Mouse (Mus musculus) heart, adult 2 months (tissue): ENCODE measurements around the gene E030025P04Rik. TPM values are rescaled to one million over a fixed set of nuclear protein-coding genes. Genes with fewer than 3 reads are reported as not detected.

Experiments
- DNase-seq, 2 experiments: peaks; one replicate each; pipeline ENCODE4 v3.0.0; 2021
- H3K27ac ChIP-seq: fragments of 200-600 bp; 2 replicates; pipeline ENCODE4 v1.8.1; 2022
- H3K27me3 ChIP-seq: fragments of 200-500 bp; 2 replicates; pipeline ENCODE4 v1.6.1; 2012; ENCODE audit warnings: mild to moderate bottlenecking, low read length, inconsistent platforms, mixed read lengths; ENCODE audit not compliant: control insufficient read depth, insufficient read depth
- H3K36me3 ChIP-seq: fragments of 200-500 bp; 2 replicates; pipeline ENCODE4 v1.6.1; 2012; ENCODE audit warnings: low read length, inconsistent platforms; ENCODE audit not compliant: control insufficient read depth, insufficient read depth
- H3K4me1 ChIP-seq: fragments of 200-500 bp; 2 replicates; pipeline ENCODE4 v1.6.1; 2011; ENCODE audit warnings: low read length; ENCODE audit not compliant: control insufficient read depth, insufficient read depth
- H3K4me3 ChIP-seq: fragments of 200-600 bp; 2 replicates; pipeline ENCODE4 v1.8.1; 2022
- H3K79me2 ChIP-seq: fragments of 200-500 bp; replicated peaks from 2 replicates; pipeline ENCODE4 v1.6.1; 2012; ENCODE audit warnings: mild to moderate bottlenecking, inconsistent platforms, low read length, moderate library complexity, mixed read lengths; ENCODE audit not compliant: control insufficient read depth, insufficient read depth
- H3K9ac ChIP-seq: fragments of 200-500 bp; 2 replicates; pipeline ENCODE4 v1.6.1; 2012; ENCODE audit warnings: low read depth, mild to moderate bottlenecking, control low read depth, inconsistent platforms, low read length, mixed read lengths
- CTCF ChIP-seq: fragments of 200-600 bp; IDR thresholded peaks from 2 replicates; pipeline ENCODE4 v1.8.1; 2022; ENCODE audit warnings: antibody characterized with exemption, mild to moderate bottlenecking, moderate library complexity
- EP300 ChIP-seq: fragments of 200-500 bp; IDR thresholded peaks from 2 replicates; pipeline ENCODE4 v1.6.1; 2011; ENCODE audit warnings: low read depth, low read length, control low read depth; ENCODE audit not compliant: insufficient read depth
- POLR2A ChIP-seq: fragments of 200-500 bp; IDR thresholded peaks from 2 replicates; pipeline ENCODE4 v1.6.1; 2011; ENCODE audit warnings: mild to moderate bottlenecking, low read depth, low read length, control low read depth; ENCODE audit not compliant: insufficient read depth
- WGBS: fragments of 180-500 bp; shearing (Covaris S2); methylation state at CpG from one replicate; pipeline ENCODE4 v1.1.7; 2018; 5-methylcytosine and 5-hydroxymethylcytosine counted together
- intact Hi-C: fragments of 180-260 bp; cut with DNase I; formaldehyde crosslinking; loops from one replicate; pipeline ENCODE4 v1.15.1; 2025
- polyA plus RNA-seq: library from polyadenylated mRNA; depleted of rRNA; stranded (reverse); fragments of >200 nt; gene quantifications from 2 replicates; pipeline ENCODE4 v1.2.3, GENCODE M21; 2012
- total RNA-seq, 2 experiments: library from RNA; stranded (reverse); gene quantifications; 2 replicates each; pipeline ENCODE4 v1.2.3; 2021

The E030025P04Rik gene
- total and polyA plus RNA-seq, 3 experiments, result not detected

DNA sequence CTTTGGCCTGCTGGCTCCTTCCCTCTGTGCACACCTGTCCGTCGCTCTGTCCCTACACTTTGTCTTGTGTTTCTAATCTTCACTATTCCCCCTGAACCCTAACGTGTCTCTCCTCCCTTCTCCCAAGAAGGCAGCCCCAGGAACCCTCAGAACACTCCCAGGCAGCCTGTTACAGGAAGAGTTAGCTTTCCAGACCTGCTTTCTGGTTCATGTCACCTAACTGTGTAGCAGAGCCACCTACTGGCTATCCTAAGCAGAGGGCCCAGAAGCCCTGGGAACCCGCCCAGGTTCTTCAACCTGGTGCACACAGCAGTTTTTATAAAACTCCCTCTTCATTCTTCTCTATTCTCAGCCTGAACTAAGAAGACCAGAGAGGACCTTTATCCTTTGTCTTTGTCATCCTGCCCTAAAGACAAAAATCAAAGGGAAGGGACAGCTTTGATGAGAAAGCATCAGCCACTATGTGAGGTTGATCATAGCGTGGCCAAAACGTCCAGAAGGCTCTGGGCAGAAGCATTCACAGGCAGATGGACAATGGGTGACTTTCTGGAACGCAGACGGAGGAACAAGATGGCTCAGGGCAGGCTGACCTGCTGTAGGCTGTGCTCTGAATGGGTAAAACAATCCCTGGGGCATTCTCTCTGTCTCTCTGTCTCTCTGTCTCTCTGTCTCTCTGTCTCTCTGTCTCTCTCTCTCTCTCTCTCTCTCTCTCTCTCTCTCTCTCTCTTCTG is 34.8 kb upstream of the E030025P04Rik start:
- Histone ChIP-seq H3K9ac (no peak overlapping the region), H3K27ac (no peak overlapping the region), H3K36me3 (no peaks in the 10 kb centered on the region), H3K27me3 (no peaks in the 10 kb centered on the region), H3K79me2 (no peaks in the 10 kb centered on the region), H3K4me3 (no peak overlapping the region), H3K4me1 (no peaks in the 10 kb centered on the region)
- intact Hi-C loops, result loop anchor here (2.0 to 5.0 kb wide), 2 partner anchors 252 to 730 kb away; no protein-coding TSS in a partner anchor
- 58% methylated on average over 8 of the region's 8 CpGs for WGBS
- DNase-seq, result peak; percentile 23
- TF ChIP-seq POLR2A, result no peak
- peak; percentile 80 for TF ChIP-seq CTCF
- no peak for TF ChIP-seq EP300

GRCm38 (mm10) chr11:109175376-109175969 is 31.3 kb upstream of the E030025P04Rik start:
- Histone ChIP-seq H3K36me3 (no peaks in the 10 kb centered on the region), H3K9ac (no peak overlapping the region), H3K27ac (no peak overlapping the region), H3K4me3 (no peak overlapping the region), H3K4me1 (no peaks in the 10 kb centered on the region), H3K79me2 (no peaks in the 10 kb centered on the region), H3K27me3 (no peaks in the 10 kb centered on the region)
- intact Hi-C loops, result loop anchor here (5.0 kb wide), 1 partner anchor 248 kb away; no protein-coding TSS in a partner anchor
- TF ChIP-seq POLR2A (no peak), CTCF (no peak), EP300 (no peak)
- 86% methylated on average over 8 of the region's 8 CpGs for WGBS
- DNase-seq, result no peak

DNA sequence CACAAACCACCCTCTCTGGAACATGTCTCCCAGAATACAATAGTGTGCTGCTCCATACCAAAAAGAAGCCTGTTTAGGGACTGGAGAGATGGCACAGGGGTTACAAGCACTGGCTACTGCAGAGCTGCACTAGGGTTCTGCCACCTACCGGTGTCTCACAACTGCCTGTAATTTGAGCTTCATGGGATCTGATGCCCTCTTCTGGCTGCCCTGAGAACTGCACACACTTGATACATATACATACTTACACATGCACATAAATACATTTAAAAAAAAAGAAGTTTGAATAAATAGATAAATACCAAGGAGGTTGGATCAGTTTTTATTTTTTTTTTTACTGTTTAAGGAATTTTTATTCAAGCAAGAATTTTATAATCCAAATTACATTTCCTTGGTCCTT is 28.1 kb upstream of the E030025P04Rik start:
- no peaks in the 10 kb centered on the region for H3K4me1 ChIP-seq
- no peak overlapping the region for H3K4me3 ChIP-seq
- H3K27ac ChIP-seq, result no peak overlapping the region
- no peaks in the 10 kb centered on the region for H3K27me3 ChIP-seq
- peak; percentile 19; the same call in 1 of the 2 replicates for TF ChIP-seq CTCF
- TF ChIP-seq EP300, result no peak
- TF ChIP-seq POLR2A, result no peak
- H3K36me3 ChIP-seq, result no peaks in the 10 kb centered on the region
- no peaks in the 10 kb centered on the region for H3K79me2 ChIP-seq
- intact Hi-C loops, result no loop called here
- 95% methylated on average over 1 of the region's 1 CpGs for WGBS
- no peak for DNase-seq
- H3K9ac ChIP-seq, result no peak overlapping the region

DNA sequence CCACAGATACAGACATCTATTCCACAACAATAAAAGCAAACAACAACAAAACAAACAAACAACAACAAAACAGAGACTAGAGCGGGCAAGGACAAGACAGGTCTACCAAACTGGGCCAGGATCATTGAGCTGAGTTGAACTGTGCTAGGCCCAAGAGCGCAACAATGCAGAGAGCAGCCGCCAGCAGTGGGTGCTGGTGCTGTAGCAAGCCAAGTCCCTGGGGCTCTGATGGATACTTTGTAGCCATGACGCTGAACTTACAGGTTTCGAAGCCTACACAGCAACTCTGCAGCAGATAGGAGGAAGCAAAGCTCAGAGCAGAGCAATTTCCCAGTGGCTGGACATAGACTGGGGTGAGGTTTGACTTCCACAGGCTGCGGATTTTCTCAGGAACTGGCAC is 26.6 kb upstream of the E030025P04Rik start:
- Histone ChIP-seq H3K27me3 (no peaks in the 10 kb centered on the region), H3K9ac (no peak overlapping the region), H3K27ac (no peak overlapping the region), H3K4me3 (no peak overlapping the region), H3K36me3 (no peaks in the 10 kb centered on the region), H3K4me1 (no peaks in the 10 kb centered on the region), H3K79me2 (no peaks in the 10 kb centered on the region)
- no peak for TF ChIP-seq POLR2A
- TF ChIP-seq CTCF, result no peak
- TF ChIP-seq EP300, result no peak
- intact Hi-C loops, result no loop called here
- WGBS, result 93% methylated on average over 6 of the region's 6 CpGs
- no peak for DNase-seq

DNA sequence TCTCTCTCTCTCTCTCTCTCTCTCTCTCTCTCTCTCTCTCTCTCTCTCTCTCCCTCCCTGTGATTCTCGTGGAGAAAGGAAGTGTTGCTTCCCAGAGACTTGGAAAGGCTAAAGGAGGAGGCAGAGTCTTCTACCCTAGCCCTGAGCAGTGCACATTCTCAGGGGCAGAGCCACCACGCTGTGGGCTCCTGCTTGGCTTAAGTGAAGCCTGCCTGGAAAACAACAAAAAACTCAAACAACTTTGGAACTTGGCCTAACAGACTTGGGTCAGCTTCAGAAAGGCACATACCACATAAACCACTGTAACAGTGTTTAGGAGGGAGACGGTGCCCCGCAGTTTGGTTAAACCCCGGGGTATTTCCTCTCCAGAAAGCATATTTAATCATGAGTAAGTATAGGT is 13.5 kb upstream of the E030025P04Rik start:
- DNase-seq, result no peak
- Histone ChIP-seq H3K4me3 (no peak overlapping the region), H3K36me3 (no peaks in the 10 kb centered on the region), H3K4me1 (no peaks in the 10 kb centered on the region), H3K9ac (no peak overlapping the region), H3K27ac (no peak overlapping the region), H3K27me3 (no peaks in the 10 kb centered on the region), H3K79me2 (no peaks in the 10 kb centered on the region)
- TF ChIP-seq POLR2A, result no peak
- intact Hi-C loops, result no loop called here
- WGBS, result 61% methylated on average over 5 of the region's 5 CpGs

DNA sequence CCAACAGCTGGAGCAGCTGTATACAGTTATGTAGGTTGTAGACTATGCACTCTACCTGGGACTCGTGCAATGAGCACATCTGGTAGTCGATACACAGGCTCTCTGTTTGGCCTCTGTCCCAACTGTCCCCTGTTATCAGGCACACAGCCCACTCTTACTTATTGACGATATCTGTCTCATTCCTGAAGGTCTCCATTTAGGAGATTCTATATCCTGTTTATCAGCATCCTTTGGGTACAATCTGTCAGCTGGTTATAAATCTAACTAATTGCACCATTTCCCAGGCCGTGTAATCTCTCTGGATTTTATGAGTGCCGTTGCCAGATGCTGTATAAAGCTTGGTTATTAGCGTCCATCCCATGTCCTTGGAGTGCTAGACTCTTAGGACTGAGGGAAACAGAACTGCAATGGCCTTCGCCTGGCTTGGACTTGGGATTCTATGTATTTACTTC is 747 bp upstream of the E030025P04Rik start:
- no peak for DNase-seq
- Histone ChIP-seq H3K36me3 (no peaks in the 10 kb centered on the region), H3K27ac (no peak overlapping the region), H3K9ac (no peak overlapping the region), H3K4me3 (no peak overlapping the region), H3K79me2 (no peaks in the 10 kb centered on the region), H3K27me3 (0 out of 2 replicates have a peak, but pooled peaks cover 1% of the 10 kb centered on the region), H3K4me1 (no peaks in the 10 kb centered on the region)
- TF ChIP-seq EP300 (no peak), CTCF (no peak), POLR2A (no peak)
- intact Hi-C loops, result no loop called here
- 59% methylated on average over 7 of the region's 7 CpGs for WGBS
